Mouse (Mus musculus): Measurements from ENCODE around the gene Ak2.
A peak's percentile ranks its signal among the peaks of the same experiment; 100 is the strongest.

- TF ChIP-seq ETS1 (IDR thresholded peaks at IDR 0.05; ENCODE audit: low read depth, low read length) (peak; percentile 100), POLR2A (IDR thresholded peaks at IDR 0.05; ENCODE audit: control insufficient read depth in 1 of 2, insufficient read depth in 1 of 2, low read depth in 1 of 2, low read length in 2 of 2, poor library complexity in 1 of 2) (no peak), MAX (IDR thresholded peaks at IDR 0.05; ENCODE audit: low read length) (peak; percentile 72), MAZ (IDR thresholded peaks at IDR 0.05; ENCODE audit: low read depth, low read length) (peak; percentile 63), ZNF384 (IDR thresholded peaks at IDR 0.05; ENCODE audit: low read depth, low read length) (peak; percentile 79), HCFC1 (IDR thresholded peaks at IDR 0.05; ENCODE audit: low read depth, low read length) (peak; percentile 67), CTCF (IDR thresholded peaks at IDR 0.05 in 2 of 3, conservative IDR thresholded peaks at IDR 0.05 in 1 of 3; ENCODE audit: control insufficient read depth in 1 of 3, insufficient read depth in 1 of 3, low read depth in 2 of 3, low read length in 3 of 3, poor library complexity in 1 of 3, severe bottlenecking in 1 of 3) (no peak), MYC (IDR thresholded peaks at IDR 0.05; ENCODE audit: low read depth, low read length) (no peak), MXI1 (IDR thresholded peaks at IDR 0.05; ENCODE audit: low read depth, low read length) (peak; percentile 95), GATA1 (IDR thresholded peaks at IDR 0.05; ENCODE audit: low read depth, low read length) (peak; percentile 82), TAL1 (IDR thresholded peaks at IDR 0.05; ENCODE audit: low read length) (peak; percentile 72), MEF2A (IDR thresholded peaks at IDR 0.05; ENCODE audit: extremely low read depth, insufficient replicate concordance, low read depth, low read length, poor library complexity, severe bottlenecking) (no peak), CHD2 (IDR thresholded peaks at IDR 0.05; ENCODE audit: low read length) (peak; percentile 24; the same call in 1 of the 2 replicates)
Measured at GRCm38 (mm10) chr4:129008672-129009071, 16.9 kb downstream of the Ak2 start.

Measured in MEL (cell line).